Mouse (Mus musculus) MEL (cell line): Measurements from ENCODE around the gene Vps52. TPM values are rescaled to one million over a fixed set of nuclear protein-coding genes. Genes with fewer than 3 reads are reported as not detected.
A peak's percentile ranks its signal among the peaks of the same experiment; 100 is the strongest.

Experiments used
- DNase-seq: peaks from one replicate; pipeline ENCODE4 v3.0.0; 2011; ENCODE audit warnings: low read depth, low spot score
- H3K27ac ChIP-seq: 2 replicates; pipeline ENCODE4 v1.5.1; 2012; ENCODE audit warnings: low read depth, mild to moderate bottlenecking, control low read depth, low read length, moderate library complexity; ENCODE audit not compliant: control insufficient read depth
- H3K27me3 ChIP-seq, 2 experiments: fragments of 150-350 bp in 1 of 2; sonication (generic) in 1 of 2; 2 replicates each; pipeline ENCODE4 v1.6.1; 2012; ENCODE audit warnings: low read length in 2 of 2, mild to moderate bottlenecking in 2 of 2, improper control_type of control experiment in 1 of 2, moderate library complexity in 1 of 2; ENCODE audit not compliant: insufficient read depth in 2 of 2, control insufficient read depth in 1 of 2
- H3K36me3 ChIP-seq, 2 experiments: 2 replicates each; pipeline ENCODE4 v1.6.1; 2012 to 2014; ENCODE audit warnings: low read length in 2 of 2, improper control_type of control experiment in 1 of 2, inconsistent platforms in 1 of 2, mild to moderate bottlenecking in 1 of 2; ENCODE audit not compliant: insufficient read depth in 2 of 2, control insufficient read depth in 1 of 2
- H3K4me1 ChIP-seq, 2 experiments: fragments of 150-350 bp in 1 of 2; sonication (generic) in 1 of 2; 2 replicates each; pipeline ENCODE4 v1.6.1; 2012; ENCODE audit warnings: low read length in 2 of 2, improper control_type of control experiment in 1 of 2, mild to moderate bottlenecking in 1 of 2; ENCODE audit not compliant: insufficient read depth in 2 of 2, control insufficient read depth in 1 of 2
- H3K4me3 ChIP-seq, 2 experiments: fragments of 150-350 bp in 1 of 2; sonication (generic) in 1 of 2; 2 replicates each; pipeline ENCODE4 v1.5.1; 2012; ENCODE audit warnings: low read depth in 2 of 2, low read length in 2 of 2, mild to moderate bottlenecking in 2 of 2, moderate library complexity in 2 of 2, control low read depth in 1 of 2, improper control_type of control experiment in 1 of 2; ENCODE audit not compliant: control insufficient read depth in 1 of 2, insufficient read depth in 1 of 2
- H3K79me2 ChIP-seq: 2 replicates; pipeline ENCODE4 v1.6.1; 2012; ENCODE audit warnings: mild to moderate bottlenecking, low read length, moderate library complexity; ENCODE audit not compliant: control insufficient read depth, poor library complexity, insufficient read depth
- H3K9ac ChIP-seq: 2 replicates; pipeline ENCODE4 v1.6.1; 2012; ENCODE audit warnings: low read depth, mild to moderate bottlenecking, control low read depth, low read length, moderate library complexity; ENCODE audit not compliant: control insufficient read depth, poor library complexity, severe bottlenecking
- H3K9me3 ChIP-seq: fragments of 150-350 bp; sonication (generic); replicated peaks from 2 replicates; pipeline ENCODE4 v1.6.1; 2012; ENCODE audit warnings: mild to moderate bottlenecking, low read length, improper control_type of control experiment, moderate library complexity; ENCODE audit not compliant: insufficient read depth
- BHLHE40 ChIP-seq: IDR thresholded peaks from 2 replicates; pipeline ENCODE4 v1.6.1; 2012; ENCODE audit warnings: low read depth, mild to moderate bottlenecking, inconsistent platforms, low read length, improper control_type of control experiment, borderline replicate concordance
- CHD1 ChIP-seq: IDR thresholded peaks from 2 replicates; pipeline ENCODE4 v1.6.1; 2012; ENCODE audit warnings: low read depth, mild to moderate bottlenecking, inconsistent platforms, low read length, improper control_type of control experiment
- CTCF ChIP-seq, 3 experiments: IDR thresholded peaks in 2 of 3; conservative IDR thresholded peaks in 1 of 3; 2 replicates each; pipeline ENCODE4 v1.5.1; 2011 to 2012; ENCODE audit warnings: low read length in 3 of 3, low read depth in 2 of 3, mild to moderate bottlenecking in 2 of 3, improper control_type of control experiment in 1 of 3, inconsistent platforms in 1 of 3, mixed read lengths in 1 of 3, moderate library complexity in 1 of 3; ENCODE audit not compliant: control insufficient read depth in 1 of 3, insufficient read depth in 1 of 3, poor library complexity in 1 of 3, severe bottlenecking in 1 of 3
- E2F4 ChIP-seq: IDR thresholded peaks from 2 replicates; pipeline ENCODE4 v1.6.1; 2011; ENCODE audit warnings: low read depth, low read length, improper control_type of control experiment, borderline replicate concordance
- ELF1 ChIP-seq: IDR thresholded peaks from 2 replicates; pipeline ENCODE4 v1.6.1; 2014; ENCODE audit warnings: low read depth, mild to moderate bottlenecking, inconsistent platforms, low read length, improper control_type of control experiment, moderate library complexity
- EP300 ChIP-seq, 2 experiments: IDR thresholded peaks; 2 replicates each; pipeline ENCODE4 v1.6.1; 2011; ENCODE audit warnings: improper control_type of control experiment in 2 of 2, low read length in 2 of 2, low read depth in 1 of 2, mild to moderate bottlenecking in 1 of 2
- ETS1 ChIP-seq: IDR thresholded peaks from 2 replicates; pipeline ENCODE4 v1.6.1; 2012; ENCODE audit warnings: low read depth, mild to moderate bottlenecking, inconsistent platforms, low read length, improper control_type of control experiment, moderate library complexity
- GABPA ChIP-seq: IDR thresholded peaks from 2 replicates; pipeline ENCODE4 v1.6.1; 2012; ENCODE audit warnings: low read depth, mild to moderate bottlenecking, inconsistent platforms, low read length, improper control_type of control experiment, moderate library complexity
- GATA1 ChIP-seq: IDR thresholded peaks from 2 replicates; pipeline ENCODE4 v1.6.1; 2011; ENCODE audit warnings: low read depth, low read length, improper control_type of control experiment
- HCFC1 ChIP-seq: IDR thresholded peaks from 2 replicates; pipeline ENCODE4 v1.6.1; 2012; ENCODE audit warnings: low read depth, mild to moderate bottlenecking, inconsistent platforms, low read length, improper control_type of control experiment, moderate library complexity
- JUND ChIP-seq: IDR thresholded peaks from 2 replicates; pipeline ENCODE4 v1.6.1; 2011; ENCODE audit warnings: low read depth, mild to moderate bottlenecking, improper control_type of control experiment, low read length
- KAT2A ChIP-seq: conservative IDR thresholded peaks from 2 replicates; pipeline ENCODE4 v1.6.1; 2012; ENCODE audit warnings: low read depth, low read length, improper control_type of control experiment, inconsistent platforms
- MAX ChIP-seq: IDR thresholded peaks from 2 replicates; pipeline ENCODE4 v1.6.1; 2011; ENCODE audit warnings: low read length, improper control_type of control experiment
- MEF2A ChIP-seq: IDR thresholded peaks from 2 replicates; pipeline ENCODE4 v1.6.1; 2014; ENCODE audit warnings: low read depth, mild to moderate bottlenecking, inconsistent platforms, low read length, improper control_type of control experiment; ENCODE audit not compliant: poor library complexity, insufficient replicate concordance, severe bottlenecking; ENCODE audit errors: extremely low read depth
- MXI1 ChIP-seq: IDR thresholded peaks from 2 replicates; pipeline ENCODE4 v1.6.1; 2011; ENCODE audit warnings: mild to moderate bottlenecking, low read depth, low read length, improper control_type of control experiment
- MYB ChIP-seq: IDR thresholded peaks from 2 replicates; pipeline ENCODE4 v1.6.1; 2011; ENCODE audit warnings: mild to moderate bottlenecking, low read depth, low read length, improper control_type of control experiment
- MYC ChIP-seq: IDR thresholded peaks from 2 replicates; pipeline ENCODE4 v1.6.1; 2011; ENCODE audit warnings: low read depth, mild to moderate bottlenecking, low read length, improper control_type of control experiment, moderate library complexity
- NELFE ChIP-seq: IDR thresholded peaks from 2 replicates; pipeline ENCODE4 v1.6.1; 2011; ENCODE audit warnings: low read depth, low read length, improper control_type of control experiment
- NRF1 ChIP-seq: IDR thresholded peaks from 2 replicates; pipeline ENCODE4 v1.6.1; 2014; ENCODE audit warnings: low read depth, mild to moderate bottlenecking, inconsistent platforms, low read length, improper control_type of control experiment, moderate library complexity; ENCODE audit not compliant: poor library complexity, insufficient read depth, severe bottlenecking
- POLR2A ChIP-seq, 2 experiments: IDR thresholded peaks; 2 replicates each; pipeline ENCODE4 v1.6.1; 2011 to 2012; ENCODE audit warnings: low read length in 2 of 2, mild to moderate bottlenecking in 2 of 2, control low read depth in 1 of 2, improper control_type of control experiment in 1 of 2, low read depth in 1 of 2, moderate library complexity in 1 of 2; ENCODE audit not compliant: control insufficient read depth in 1 of 2, insufficient read depth in 1 of 2, poor library complexity in 1 of 2
- POLR2AphosphoS2 ChIP-seq: IDR thresholded peaks from 2 replicates; pipeline ENCODE4 v1.6.1; 2011; ENCODE audit warnings: low read length, improper control_type of control experiment
- POLR2AphosphoS5 ChIP-seq: IDR thresholded peaks from 2 replicates; pipeline ENCODE4 v1.6.1; 2012; ENCODE audit warnings: low read depth, borderline replicate concordance, mild to moderate bottlenecking, inconsistent platforms, low read length, moderate library complexity, mixed read lengths
- RAD21 ChIP-seq: IDR thresholded peaks from 2 replicates; pipeline ENCODE4 v1.6.1; 2011; ENCODE audit warnings: mild to moderate bottlenecking, low read depth, low read length, improper control_type of control experiment
- RCOR1 ChIP-seq: IDR thresholded peaks from 2 replicates; pipeline ENCODE4 v1.6.1; 2012; ENCODE audit warnings: low read depth, mild to moderate bottlenecking, inconsistent platforms, low read length, improper control_type of control experiment
- SIN3A ChIP-seq: IDR thresholded peaks from 2 replicates; pipeline ENCODE4 v1.6.1; 2012; ENCODE audit warnings: low read length, improper control_type of control experiment, inconsistent platforms
- SMC3 ChIP-seq: IDR thresholded peaks from 2 replicates; pipeline ENCODE4 v1.6.1; 2011; ENCODE audit warnings: low read depth, low read length, improper control_type of control experiment
- TAL1 ChIP-seq: IDR thresholded peaks from 2 replicates; pipeline ENCODE4 v1.6.1; 2012; ENCODE audit warnings: mild to moderate bottlenecking, inconsistent platforms, low read length, moderate library complexity, mixed read lengths
- TBP ChIP-seq: IDR thresholded peaks from 2 replicates; pipeline ENCODE4 v1.8.0; 2011; ENCODE audit warnings: low read depth, low read length, improper control_type of control experiment
- TCF12 ChIP-seq: IDR thresholded peaks from 2 replicates; pipeline ENCODE4 v1.6.1; 2014; ENCODE audit warnings: low read depth, mild to moderate bottlenecking, inconsistent platforms, low read length, improper control_type of control experiment, moderate library complexity
- UBTF ChIP-seq: IDR thresholded peaks from 2 replicates; pipeline ENCODE4 v1.6.1; 2012; ENCODE audit warnings: low read depth, mild to moderate bottlenecking, inconsistent platforms, low read length, improper control_type of control experiment, moderate library complexity, borderline replicate concordance; ENCODE audit not compliant: insufficient read depth
- USF1 ChIP-seq: IDR thresholded peaks from 2 replicates; pipeline ENCODE4 v1.6.1; 2014; ENCODE audit warnings: low read depth, mild to moderate bottlenecking, inconsistent platforms, low read length, improper control_type of control experiment, moderate library complexity
- ZC3H11A ChIP-seq: IDR thresholded peaks from 2 replicates; pipeline ENCODE4 v1.6.1; 2012; ENCODE audit warnings: low read depth, mild to moderate bottlenecking, inconsistent platforms, low read length, improper control_type of control experiment
- ZKSCAN1 ChIP-seq: IDR thresholded peaks from 2 replicates; pipeline ENCODE4 v1.6.1; 2012; ENCODE audit warnings: low read depth, mild to moderate bottlenecking, inconsistent platforms, low read length, improper control_type of control experiment, moderate library complexity
- ZMIZ1 ChIP-seq: IDR thresholded peaks from 2 replicates; pipeline ENCODE4 v1.6.1; 2012; ENCODE audit warnings: low read depth, mild to moderate bottlenecking, inconsistent platforms, low read length, improper control_type of control experiment, moderate library complexity
- ZNF384 ChIP-seq: IDR thresholded peaks from 2 replicates; pipeline ENCODE4 v1.6.1; 2012; ENCODE audit warnings: low read depth, mild to moderate bottlenecking, inconsistent platforms, low read length, improper control_type of control experiment
- polyA plus RNA-seq, 2 experiments: library from polyadenylated mRNA; stranded (reverse) in 1 of 2; unstranded in 1 of 2; fragments of >175 nt in 1 of 2; fragments of >200 nt in 1 of 2; gene quantifications; 2 replicates each; pipeline versions ENCODE4 v1.2.1 to v1.2.4; 2012; ENCODE audit warnings: low replicate concordance in 2 of 2, low read depth in 1 of 2; ENCODE audit not compliant: insufficient read length in 2 of 2, insufficient read depth in 1 of 2, missing spikeins in 1 of 2
- total RNA-seq: library from RNA; depleted of rRNA; stranded (reverse); fragments of 300-350 nt; gene quantifications from 2 replicates; pipeline ENCODE4 v1.2.3, GENCODE M21; 2012

Vps52 gene
- total and polyA plus RNA-seq, 3 experiments: 23.6 to 40.7 TPM; not detected in 1

DNA sequence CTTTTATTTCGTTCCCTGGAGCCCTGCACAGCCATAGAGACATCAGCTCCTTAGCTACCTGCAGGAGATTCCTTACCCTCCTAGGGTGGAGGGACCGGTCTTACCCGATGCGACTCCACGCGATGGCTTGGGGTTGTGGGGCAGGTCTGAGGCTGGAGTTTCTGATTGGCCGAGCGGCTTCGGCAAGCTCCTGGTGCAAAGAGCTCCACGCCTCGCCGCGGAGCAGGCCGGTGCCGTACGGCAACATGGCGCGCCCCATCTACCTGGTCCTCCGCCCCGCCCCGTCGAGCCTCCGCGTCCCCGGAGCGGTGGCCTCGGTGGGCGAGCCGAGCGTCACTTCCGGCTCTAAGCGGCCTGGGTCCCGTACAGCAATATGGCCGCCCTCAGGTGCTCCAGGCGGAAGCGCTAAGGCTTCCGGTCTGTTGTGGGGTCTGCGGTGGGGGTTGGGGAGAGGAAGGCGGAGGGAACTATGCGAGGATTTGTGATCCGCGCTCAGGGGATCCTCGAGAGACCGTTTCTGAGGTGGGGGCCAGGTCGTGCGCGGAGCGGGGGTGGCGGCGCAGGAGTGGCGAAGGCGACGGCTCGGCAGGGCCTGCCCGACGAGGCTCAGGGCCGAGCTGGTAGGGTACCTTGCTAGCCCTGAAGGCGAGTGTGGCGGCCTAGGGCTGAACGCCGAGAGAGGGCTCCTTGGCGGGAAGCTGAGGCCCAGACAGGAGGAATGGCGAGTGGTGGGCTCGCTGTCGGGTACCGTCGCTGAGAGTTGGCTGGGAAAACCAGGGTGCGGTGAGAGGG lies 46.3 kb upstream of the Vps52 start, which contains the start of gene Daxx:
Daxx (plus strand) TSS at position 338 of the 792 bp plus-strand sequence.
- Histone ChIP-seq H3K27me3 (no peaks in the 10 kb centered on the region), H3K4me3 (peak within 1 kb of the TSS; percentile 76 to 90), H3K4me1 (peaks cover 0 to 10% of the 10 kb centered on the region in 2 experiments; a peak in 2 of 4 replicates), H3K9ac (peak within 1 kb of the TSS; percentile 91), H3K79me2 (peaks cover 30% of the 10 kb centered on the region), H3K27ac (peak within 1 kb of the TSS; percentile 75), H3K36me3 (peaks cover 0 to 9% of the 10 kb centered on the region in 2 experiments; a peak in 3 of 4 replicates), H3K9me3 (no peaks in the 10 kb centered on the region)
- peak; percentile 99 for DNase-seq
- TF ChIP-seq MYC: peak; percentile 68; the same call in 1 of the 2 replicates
- TF ChIP-seq RAD21: no peak
- no peak for TF ChIP-seq POLR2AphosphoS5
- peak; percentile 75; the same call in 1 of the 2 replicates for TF ChIP-seq MAX
- peak; percentile 88 for TF ChIP-seq SIN3A
- TF ChIP-seq TCF12: peak; percentile 41; the same call in 1 of the 2 replicates
- TF ChIP-seq POLR2A (IDR thresholded peaks at IDR 0.05; ENCODE audit: control insufficient read depth in 1 of 2, insufficient read depth in 1 of 2, low read depth in 1 of 2, low read length in 2 of 2, poor library complexity in 1 of 2): peak in 1 of 2 experiments; percentile 85; a peak in 3 of 4 replicates
- TF ChIP-seq CHD1: no peak
- TF ChIP-seq TAL1: no peak
- TF ChIP-seq ZKSCAN1: no peak
- peak in 1 of 2 experiments; percentile 36; a peak in 1 of 4 replicates for TF ChIP-seq EP300 (IDR thresholded peaks at IDR 0.05; ENCODE audit: low read depth in 1 of 2, low read length in 2 of 2)
- TF ChIP-seq GATA1: no peak
- TF ChIP-seq SMC3: no peak
- TF ChIP-seq E2F4: no peak
- TF ChIP-seq ZC3H11A: no peak
- peak; percentile 82; the same call in 1 of the 2 replicates for TF ChIP-seq KAT2A
- no peak for TF ChIP-seq JUND
- no peak for TF ChIP-seq ZNF384
- peak; percentile 57 for TF ChIP-seq NRF1
- no peak for TF ChIP-seq MYB
- no peak for TF ChIP-seq USF1
- TF ChIP-seq MEF2A: no peak
- no peak for TF ChIP-seq BHLHE40
- TF ChIP-seq RCOR1: peak; percentile 59; the same call in 1 of the 2 replicates
- peak; percentile 98 for TF ChIP-seq ELF1
- peak; percentile 79 for TF ChIP-seq MXI1
- peak; percentile 64; the same call in 1 of the 2 replicates for TF ChIP-seq POLR2AphosphoS2
- peak; percentile 73 for TF ChIP-seq ETS1
- TF ChIP-seq NELFE: peak; percentile 83
- no peak for TF ChIP-seq UBTF
- no peak for TF ChIP-seq GABPA
- TF ChIP-seq CTCF (IDR thresholded peaks at IDR 0.05 in 2 of 3, conservative IDR thresholded peaks at IDR 0.05 in 1 of 3; ENCODE audit: control insufficient read depth in 1 of 3, insufficient read depth in 1 of 3, low read depth in 2 of 3, low read length in 3 of 3, poor library complexity in 1 of 3, severe bottlenecking in 1 of 3): no peak
- no peak; the same call in 1 of the 2 replicates for TF ChIP-seq TBP
- peak; percentile 82; the same call in 1 of the 2 replicates for TF ChIP-seq ZMIZ1
- TF ChIP-seq HCFC1: peak; percentile 96
